Mouse (Mus musculus) thymus, adult 2 months (tissue): ENCODE measurements at regions not wholly inside any gene's neighbourhood (a gene's known extent, or its start where the extent isn't known, plus 50 kb on each side); places are given as distances from the start of the nearest gene placed in this dataset.

Experiments
- DNase-seq: peaks from one replicate; pipeline ENCODE4 v3.0.0; 2021
- H3K27ac ChIP-seq: fragments of 200-500 bp; 2 replicates; pipeline ENCODE4 v1.5.1; 2012; ENCODE audit warnings: low read length, control low read depth; ENCODE audit not compliant: control insufficient read depth, insufficient read depth
- H3K27me3 ChIP-seq: fragments of 200-500 bp; 2 replicates; pipeline ENCODE4 v1.6.1; 2012; ENCODE audit warnings: mild to moderate bottlenecking, low read length, moderate library complexity, mixed read lengths; ENCODE audit not compliant: control insufficient read depth, insufficient read depth
- H3K36me3 ChIP-seq: fragments of 200-500 bp; 2 replicates; pipeline ENCODE4 v1.6.1; 2012; ENCODE audit warnings: mild to moderate bottlenecking, low read length, moderate library complexity; ENCODE audit not compliant: control insufficient read depth, insufficient read depth
- H3K4me1 ChIP-seq: fragments of 200-500 bp; replicated peaks from 2 replicates; pipeline ENCODE4 v1.6.1; 2012; ENCODE audit warnings: low read length; ENCODE audit not compliant: control insufficient read depth, insufficient read depth
- H3K4me3 ChIP-seq: fragments of 200-500 bp; 2 replicates; pipeline ENCODE4 v1.5.1; 2012; ENCODE audit warnings: mild to moderate bottlenecking, low read length, control low read depth, moderate library complexity; ENCODE audit not compliant: control insufficient read depth, insufficient read depth
- CTCF ChIP-seq: fragments of 200-500 bp; IDR thresholded peaks from 2 replicates; pipeline ENCODE4 v1.5.1; 2012; ENCODE audit warnings: mild to moderate bottlenecking, control low read depth, low read length, moderate library complexity, borderline replicate concordance; ENCODE audit not compliant: control insufficient read depth, poor library complexity, insufficient read depth; ENCODE audit errors: extremely low read depth
- POLR2A ChIP-seq: fragments of 200-500 bp; IDR thresholded peaks from 2 replicates; pipeline ENCODE4 v1.6.1; 2012; ENCODE audit warnings: mild to moderate bottlenecking, low read length, control low read depth, moderate library complexity; ENCODE audit not compliant: control insufficient read depth, poor library complexity, insufficient read depth; ENCODE audit errors: extremely low read depth
- WGBS: fragments of 180-500 bp; shearing (Covaris S2); methylation state at CpG from one replicate; pipeline ENCODE4 v1.1.7; 2018; 5-methylcytosine and 5-hydroxymethylcytosine counted together

GRCm38 (mm10) chr14:87612871-87613270 is 196.4 kb downstream of the Tdrd3 start:
- Histone ChIP-seq H3K4me1 (no peaks in the 10 kb centered on the region), H3K4me3 (no peak overlapping the region), H3K27me3 (no peaks in the 10 kb centered on the region), H3K36me3 (no peaks in the 10 kb centered on the region), H3K27ac (no peak overlapping the region)
- no peak for DNase-seq
- TF ChIP-seq POLR2A (no peak), CTCF (no peak)
- WGBS = 90% methylated on average over 4 of the region's 4 CpGs

GRCm38 (mm10) chr14:87619368-87620035 is 203.1 kb downstream of the Tdrd3 start:
- Histone ChIP-seq H3K4me1 (no peaks in the 10 kb centered on the region), H3K27ac (no peak overlapping the region), H3K4me3 (no peak overlapping the region), H3K27me3 (no peaks in the 10 kb centered on the region), H3K36me3 (no peaks in the 10 kb centered on the region)
- DNase-seq = no peak
- WGBS = 77% methylated on average over 5 of the region's 5 CpGs
- TF ChIP-seq POLR2A (no peak), CTCF (no peak)

- WGBS = 84% methylated on average over 7 of the region's 7 CpGs
- Histone ChIP-seq H3K27ac (no peak overlapping the region), H3K27me3 (no peaks in the 10 kb centered on the region), H3K4me3 (no peak overlapping the region), H3K36me3 (no peaks in the 10 kb centered on the region), H3K4me1 (no peaks in the 10 kb centered on the region)
- TF ChIP-seq POLR2A (no peak), CTCF (no peak)
- DNase-seq = no peak
These were observed 214.8 kb downstream of the Tdrd3 start for GRCm38 (mm10) chr14:87631078-87631813.

- 80% methylated on average over 3 of the region's 3 CpGs for WGBS
These were observed 218.2 kb downstream of the Tdrd3 start for GRCm38 (mm10) chr14:87634596-87634995.

DNA sequence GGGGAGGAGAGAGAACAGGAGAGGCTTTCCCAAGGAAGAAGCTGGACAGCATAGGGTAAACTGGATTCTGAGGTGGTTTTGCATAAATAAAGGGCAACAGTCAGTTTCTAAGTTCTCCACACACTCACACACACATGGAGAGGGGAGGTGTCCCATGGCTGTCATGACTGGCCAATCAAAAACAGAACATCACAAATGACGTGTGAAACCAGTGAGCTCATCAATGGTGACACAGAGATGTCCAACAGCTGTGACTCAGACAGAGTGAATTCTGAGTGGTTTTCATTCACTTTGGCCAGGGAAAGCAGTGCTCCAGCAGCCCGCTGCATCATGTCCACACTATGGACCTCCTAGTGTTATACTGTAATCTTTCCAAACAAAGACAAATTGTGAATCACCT is 220.7 kb downstream of the Tdrd3 start:
- no peak overlapping the region for H3K27ac ChIP-seq
- no peaks in the 10 kb centered on the region for H3K36me3 ChIP-seq
- no peaks in the 10 kb centered on the region for H3K4me1 ChIP-seq
- TF ChIP-seq POLR2A (no peak), CTCF (no peak)
- DNase-seq = no peak
- no peaks in the 10 kb centered on the region for H3K27me3 ChIP-seq
- WGBS = 97% methylated on average over 2 of the region's 2 CpGs
- H3K4me3 ChIP-seq = no peak overlapping the region

More at GRCm38 (mm10) chr14:87634596-87634995, 218.2 kb downstream of the Tdrd3 start:
- Histone ChIP-seq H3K4me1 (no peaks in the 10 kb centered on the region), H3K36me3 (no peaks in the 10 kb centered on the region), H3K4me3 (no peak overlapping the region), H3K27me3 (no peaks in the 10 kb centered on the region), H3K27ac (no peak overlapping the region)
- DNase-seq = no peak
- no peak for TF ChIP-seq POLR2A
- TF ChIP-seq CTCF = no peak

DNA sequence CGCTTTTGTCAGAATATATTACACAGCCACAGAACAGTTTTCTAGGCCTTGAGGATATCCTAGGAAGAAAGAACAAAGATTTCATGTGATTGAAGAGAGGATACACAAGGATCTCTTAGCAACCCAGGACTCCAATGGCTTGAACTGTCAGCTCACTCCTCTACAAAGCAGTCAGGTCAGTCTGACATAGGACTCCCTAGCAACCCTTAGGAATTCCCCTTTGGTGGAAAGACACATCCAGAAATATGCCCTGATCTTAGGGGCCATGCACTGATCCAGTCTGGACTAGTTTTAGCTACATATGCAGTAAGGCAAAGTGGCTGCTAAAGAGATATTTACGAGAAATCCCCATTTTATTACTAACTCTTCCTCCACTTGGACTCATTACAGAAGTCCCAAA is 251.5 kb downstream of the Tdrd3 start:
- WGBS = 93% methylated on average over 2 of the region's 2 CpGs
- H3K36me3 ChIP-seq = no peaks in the 10 kb centered on the region
- no peak overlapping the region for H3K27ac ChIP-seq
- DNase-seq = no peak
- H3K27me3 ChIP-seq = no peaks in the 10 kb centered on the region
- no peak overlapping the region for H3K4me3 ChIP-seq
- TF ChIP-seq POLR2A (no peak), CTCF (no peak)
- H3K4me1 ChIP-seq = no peaks in the 10 kb centered on the region
